Mouse (Mus musculus): Measurements from ENCODE around the gene Chmp3. TPM values are rescaled to one million over a fixed set of nuclear protein-coding genes. Genes with fewer than 3 reads are reported as not detected.

Chmp3 gene
- polyA plus RNA-seq, 1 experiment from 2014 or later = 34.9 TPM

DNA sequence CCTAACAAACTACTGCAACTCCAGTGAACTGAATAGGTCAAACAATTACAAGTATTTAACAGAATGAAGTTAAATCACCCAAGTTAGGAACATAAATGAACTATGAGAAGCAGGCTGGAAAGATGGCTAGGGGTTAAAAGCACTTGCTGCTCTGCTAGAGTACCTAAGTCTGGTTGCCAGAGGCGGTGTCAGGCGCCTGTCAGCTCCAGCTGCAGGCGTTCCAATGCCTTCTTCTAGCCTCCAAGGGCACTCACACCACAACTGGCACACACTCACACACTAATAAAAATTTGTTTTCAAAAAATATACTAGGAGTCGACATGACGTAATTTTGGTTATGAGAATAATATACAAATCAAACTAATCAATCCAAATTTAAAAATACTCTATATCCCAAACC is 78.0 kb downstream of the Chmp3 start:
- H3K4me2 ChIP-seq (ENCODE audit: low read depth, low read length) = no peak overlapping the region
- 91% methylated on average over 5 of the region's 5 CpGs for WGBS (ENCODE audit: insufficient replicate concordance)
- H3K36me3 ChIP-seq (replicated peaks; ENCODE audit: insufficient read depth, low read length) = peaks cover 82% of the 10 kb centered on the region
- H3K4me1 ChIP-seq (ENCODE audit: insufficient read depth) = no peaks in the 10 kb centered on the region
- TF ChIP-seq CTCF (IDR thresholded peaks at IDR 0.05; ENCODE audit: low read depth) = no peak
- TF ChIP-seq EP300 (IDR thresholded peaks at IDR 0.05; ENCODE audit: low read depth) = no peak
- H3K9ac ChIP-seq (replicated peaks) = no peak overlapping the region
- H3K27ac ChIP-seq (ENCODE audit: low read depth) = no peak overlapping the region
- H3K9me3 ChIP-seq (ENCODE audit: low read length) = no peaks in the 10 kb centered on the region
- no peak overlapping the region for H3K4me3 ChIP-seq (ENCODE audit: low read depth, low read length)
- ATAC-seq (no peak), DNase-seq (no peak)
- H3K27me3 ChIP-seq (ENCODE audit: insufficient read depth, low read length) = no peaks in the 10 kb centered on the region

DNA sequence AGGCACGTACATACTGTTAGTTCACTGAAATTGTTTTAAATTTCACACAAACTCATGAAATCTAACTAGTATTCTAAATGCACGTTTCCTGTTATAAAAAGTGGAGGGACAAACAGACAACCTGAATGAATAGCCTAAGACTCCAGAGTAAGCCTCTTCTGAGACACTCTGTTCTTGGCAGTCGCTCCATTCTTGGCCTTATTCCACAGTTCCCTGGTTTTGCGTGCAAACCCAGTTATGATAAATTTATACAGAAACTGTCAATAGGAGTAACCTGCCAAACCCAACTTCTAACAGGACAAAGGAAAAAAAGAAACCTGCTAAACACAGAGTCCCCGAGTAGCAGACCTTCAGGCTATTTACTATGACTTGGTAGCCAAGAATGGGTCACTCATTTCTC is 78.4 kb downstream of the Chmp3 start:
- TF ChIP-seq EP300 (IDR thresholded peaks at IDR 0.05; ENCODE audit: low read depth) = no peak
- TF ChIP-seq CTCF (IDR thresholded peaks at IDR 0.05; ENCODE audit: low read depth) = no peak
- no peaks in the 10 kb centered on the region for H3K9me3 ChIP-seq (ENCODE audit: low read length)
- no peak for DNase-seq
- no peak overlapping the region for H3K27ac ChIP-seq (ENCODE audit: low read depth)
- ATAC-seq = no peak
- peaks cover 81% of the 10 kb centered on the region for H3K36me3 ChIP-seq (replicated peaks; ENCODE audit: insufficient read depth, low read length)
- H3K27me3 ChIP-seq (ENCODE audit: insufficient read depth, low read length) = no peaks in the 10 kb centered on the region
- no peaks in the 10 kb centered on the region for H3K4me1 ChIP-seq (ENCODE audit: insufficient read depth)
- 85% methylated on average over 5 of the region's 5 CpGs for WGBS (ENCODE audit: insufficient replicate concordance)
- H3K4me3 ChIP-seq (ENCODE audit: low read depth, low read length) = no peak overlapping the region
- no peak overlapping the region for H3K4me2 ChIP-seq (ENCODE audit: low read depth, low read length)
- no peak overlapping the region for H3K9ac ChIP-seq (replicated peaks)

DNA sequence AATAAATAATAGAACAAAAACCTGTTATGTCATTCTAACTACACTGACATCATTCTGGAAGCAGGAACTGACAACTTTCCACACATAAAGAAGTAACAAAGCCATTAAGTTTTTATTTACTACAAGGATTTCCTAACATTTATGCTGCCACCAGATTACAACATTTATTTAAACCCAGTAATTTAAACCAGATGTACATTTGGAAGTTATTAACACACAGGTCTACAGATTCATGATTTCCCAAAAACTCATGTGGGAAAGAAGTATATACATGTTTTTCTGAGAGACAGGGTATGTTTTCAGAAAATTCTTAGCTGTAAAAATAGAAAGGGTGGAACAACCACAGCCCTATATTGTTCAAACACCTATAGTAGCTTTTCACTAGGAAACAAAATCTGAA is 81.1 kb downstream of the Chmp3 start:
- no peaks in the 10 kb centered on the region for H3K4me1 ChIP-seq (ENCODE audit: insufficient read depth)
- no peak for ATAC-seq
- TF ChIP-seq EP300 (IDR thresholded peaks at IDR 0.05; ENCODE audit: low read depth) (no peak), CTCF (IDR thresholded peaks at IDR 0.05; ENCODE audit: low read depth) (no peak)
- no peaks in the 10 kb centered on the region for H3K9me3 ChIP-seq (ENCODE audit: low read length)
- peaks cover 60% of the 10 kb centered on the region for H3K36me3 ChIP-seq (replicated peaks; ENCODE audit: insufficient read depth, low read length)
- H3K4me3 ChIP-seq (ENCODE audit: low read depth, low read length) = no peak overlapping the region
- no peak for DNase-seq
- H3K4me2 ChIP-seq (ENCODE audit: low read depth, low read length) = no peak overlapping the region
- no peak overlapping the region for H3K27ac ChIP-seq (ENCODE audit: low read depth)
- H3K9ac ChIP-seq (replicated peaks) = no peak overlapping the region
- H3K27me3 ChIP-seq (ENCODE audit: insufficient read depth, low read length) = no peaks in the 10 kb centered on the region

DNA sequence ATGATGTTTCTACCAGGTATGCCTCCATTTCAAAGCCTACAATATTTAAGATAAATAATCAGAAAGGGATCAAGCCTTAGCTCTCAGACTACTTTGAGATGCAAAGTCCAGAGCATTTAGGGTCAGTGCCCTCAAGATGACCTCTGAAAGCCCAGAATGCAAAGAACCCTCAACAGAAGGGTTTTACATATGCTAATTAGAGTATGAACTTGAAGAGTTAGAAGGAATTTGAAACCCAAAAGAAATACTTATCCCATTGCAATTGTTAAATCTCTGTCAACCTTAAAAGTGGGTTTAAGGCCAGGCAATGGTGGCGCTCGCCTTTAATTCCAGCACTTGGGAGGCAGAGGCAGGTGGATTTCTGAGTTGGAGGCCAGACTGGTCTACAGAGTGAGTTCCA is 82.4 kb downstream of the Chmp3 start:
- Histone ChIP-seq H3K4me2 (ENCODE audit: low read depth, low read length) (no peak overlapping the region), H3K9me3 (ENCODE audit: low read length) (no peaks in the 10 kb centered on the region), H3K4me1 (ENCODE audit: insufficient read depth) (peaks cover 8% of the 10 kb centered on the region), H3K9ac (replicated peaks) (no peak overlapping the region), H3K4me3 (ENCODE audit: low read depth, low read length) (no peak overlapping the region), H3K27ac (ENCODE audit: low read depth) (no peak overlapping the region), H3K36me3 (replicated peaks; ENCODE audit: insufficient read depth, low read length) (peaks cover 54% of the 10 kb centered on the region), H3K27me3 (ENCODE audit: insufficient read depth, low read length) (no peaks in the 10 kb centered on the region)
- ATAC-seq = no peak
- no peak for DNase-seq
- TF ChIP-seq EP300 (IDR thresholded peaks at IDR 0.05; ENCODE audit: low read depth) (no peak), CTCF (IDR thresholded peaks at IDR 0.05; ENCODE audit: low read depth) (no peak)
- 89% methylated on average over 2 of the region's 2 CpGs for WGBS (ENCODE audit: insufficient replicate concordance)

DNA sequence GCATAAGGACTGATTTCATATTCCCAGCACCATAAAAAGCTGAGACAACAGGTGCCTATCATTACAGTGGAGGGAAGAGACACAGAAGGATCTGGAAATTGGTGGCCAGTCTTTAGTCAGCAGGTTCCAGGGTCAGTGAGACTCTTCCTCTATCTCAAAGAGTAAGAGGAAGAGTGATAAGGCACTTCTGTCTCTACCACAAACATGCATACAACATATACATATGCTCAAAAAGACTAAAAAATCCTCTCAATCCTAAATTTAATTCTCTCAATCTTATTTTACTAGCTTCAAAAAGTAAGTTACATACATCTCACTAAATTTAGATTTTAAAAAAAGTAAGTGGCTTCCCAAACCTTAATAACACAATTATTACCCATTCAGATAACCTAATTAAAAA is 83.7 kb downstream of the Chmp3 start:
- H3K27ac ChIP-seq (ENCODE audit: low read depth) = no peak overlapping the region
- peaks cover 15% of the 10 kb centered on the region for H3K4me1 ChIP-seq (ENCODE audit: insufficient read depth)
- H3K4me3 ChIP-seq (ENCODE audit: low read depth, low read length) = no peak overlapping the region
- no peak overlapping the region for H3K9ac ChIP-seq (replicated peaks)
- H3K4me2 ChIP-seq (ENCODE audit: low read depth, low read length) = no peak overlapping the region
- H3K9me3 ChIP-seq (ENCODE audit: low read length) = no peaks in the 10 kb centered on the region
- DNase-seq (no peak), ATAC-seq (no peak)
- TF ChIP-seq EP300 (IDR thresholded peaks at IDR 0.05; ENCODE audit: low read depth) = no peak
- TF ChIP-seq CTCF (IDR thresholded peaks at IDR 0.05; ENCODE audit: low read depth) = no peak
- peaks cover 44% of the 10 kb centered on the region for H3K36me3 ChIP-seq (replicated peaks; ENCODE audit: insufficient read depth, low read length)
- no peaks in the 10 kb centered on the region for H3K27me3 ChIP-seq (ENCODE audit: insufficient read depth, low read length)

DNA sequence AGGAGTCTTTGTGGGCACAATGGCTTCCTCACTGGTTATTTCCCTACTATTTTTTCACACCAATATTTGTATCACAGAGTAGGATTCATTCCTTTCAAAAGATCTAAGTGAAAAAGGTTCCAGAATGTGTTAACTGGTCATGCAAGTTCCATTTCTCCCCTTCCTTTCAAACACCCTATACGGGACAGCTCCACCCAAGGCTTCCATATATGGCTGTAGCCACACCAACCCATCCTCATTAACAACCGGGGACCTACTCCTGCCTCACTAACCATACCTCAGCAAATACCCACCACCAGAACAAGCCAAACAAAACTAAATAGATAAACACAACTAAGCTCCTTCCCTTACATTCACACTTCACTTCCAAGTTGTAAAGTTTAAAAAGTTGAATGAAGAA is 87.6 kb downstream of the Chmp3 start:
- Histone ChIP-seq H3K4me1 (ENCODE audit: insufficient read depth) (peaks cover 15% of the 10 kb centered on the region), H3K4me3 (ENCODE audit: low read depth, low read length) (peak overlapping the region; percentile 90), H3K4me2 (ENCODE audit: low read depth, low read length) (peak overlapping the region; percentile 89), H3K27ac (ENCODE audit: low read depth) (no peak overlapping the region), H3K9ac (replicated peaks) (peak overlapping the region; percentile 95; the same call in 1 of the 2 replicates), H3K27me3 (ENCODE audit: insufficient read depth, low read length) (no peaks in the 10 kb centered on the region), H3K9me3 (ENCODE audit: low read length) (no peaks in the 10 kb centered on the region), H3K36me3 (replicated peaks; ENCODE audit: insufficient read depth, low read length) (peaks cover 14% of the 10 kb centered on the region; the same call in 1 of the 2 replicates)
- 12% methylated on average over 2 of the region's 2 CpGs for WGBS (ENCODE audit: insufficient replicate concordance)
- no peak for TF ChIP-seq CTCF (IDR thresholded peaks at IDR 0.05; ENCODE audit: low read depth)
- TF ChIP-seq EP300 (IDR thresholded peaks at IDR 0.05; ENCODE audit: low read depth) = no peak
- no peak for DNase-seq
- ATAC-seq = no peak
